Mouse (Mus musculus): ENCODE results near the gene D11Wsu47e.

The D11Wsu47e gene

GRCm38 (mm10) chr11:113666205-113666604, 18.0 kb upstream of the D11Wsu47e start:
- DNase-seq (ENCODE audit: low read depth, low spot score), result no peak

DNA sequence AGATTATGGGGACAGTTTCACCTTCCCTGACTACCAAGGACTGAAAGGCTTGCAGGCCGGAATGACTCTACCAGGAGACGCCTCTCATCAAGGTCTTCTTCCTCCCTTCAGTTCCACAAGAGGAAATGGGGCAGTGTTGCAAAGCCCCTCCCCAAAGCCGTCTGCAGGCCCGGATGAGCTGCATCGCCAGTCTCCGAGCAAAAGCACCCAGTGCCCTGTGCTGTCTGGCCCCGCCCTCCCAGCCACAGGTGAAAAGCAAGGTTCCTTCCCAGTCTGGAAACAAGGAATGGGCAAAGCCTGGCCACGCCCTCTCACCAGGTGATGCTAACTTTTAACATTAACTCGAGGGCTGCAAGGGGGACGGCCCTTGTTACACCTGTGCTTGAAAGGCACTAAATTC, 17.6 kb upstream of the D11Wsu47e start:
- DNase-seq (ENCODE audit: low read depth, low spot score), result no peak

GRCm38 (mm10) chr11:113667122-113667521, 17.1 kb upstream of the D11Wsu47e start:
- DNase-seq (ENCODE audit: low read depth, low spot score), result peak; percentile 49

- DNase-seq (ENCODE audit: low read depth, low spot score), result no peak
Measured at GRCm38 (mm10) chr11:113667704-113668103, 16.5 kb upstream of the D11Wsu47e start.

GRCm38 (mm10) chr11:113668857-113669256, 15.4 kb upstream of the D11Wsu47e start:
- DNase-seq (ENCODE audit: low read depth, low spot score), result peak; percentile 56

DNA sequence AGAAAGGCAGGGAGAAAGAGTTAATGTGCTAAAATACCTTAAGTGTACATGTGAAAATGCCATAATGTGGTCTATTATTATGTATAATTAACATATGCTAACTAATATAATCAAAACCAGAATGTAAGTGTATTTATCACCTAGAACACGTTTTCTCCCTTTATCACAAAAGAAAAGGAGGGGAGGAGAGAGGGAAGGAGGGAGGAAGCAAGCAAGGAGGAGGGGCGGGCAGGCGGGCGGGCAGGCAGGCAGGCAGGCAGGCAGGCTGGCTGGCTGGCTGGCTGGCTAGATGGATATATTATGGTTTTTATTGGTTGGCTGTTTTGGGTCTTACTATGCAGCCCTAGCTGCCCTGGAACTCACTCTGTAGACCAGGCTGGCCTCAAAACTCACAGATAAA, 14.5 kb upstream of the D11Wsu47e start:
- DNase-seq (ENCODE audit: low read depth, low spot score), result no peak

GRCm38 (mm10) chr11:113673614-113674013, 10.6 kb upstream of the D11Wsu47e start:
- DNase-seq (ENCODE audit: low read depth, low spot score), result peak; percentile 80

GRCm38 (mm10) chr11:113674595-113674994, 9.6 kb upstream of the D11Wsu47e start:
- DNase-seq (ENCODE audit: low read depth, low spot score), result no peak

DNA sequence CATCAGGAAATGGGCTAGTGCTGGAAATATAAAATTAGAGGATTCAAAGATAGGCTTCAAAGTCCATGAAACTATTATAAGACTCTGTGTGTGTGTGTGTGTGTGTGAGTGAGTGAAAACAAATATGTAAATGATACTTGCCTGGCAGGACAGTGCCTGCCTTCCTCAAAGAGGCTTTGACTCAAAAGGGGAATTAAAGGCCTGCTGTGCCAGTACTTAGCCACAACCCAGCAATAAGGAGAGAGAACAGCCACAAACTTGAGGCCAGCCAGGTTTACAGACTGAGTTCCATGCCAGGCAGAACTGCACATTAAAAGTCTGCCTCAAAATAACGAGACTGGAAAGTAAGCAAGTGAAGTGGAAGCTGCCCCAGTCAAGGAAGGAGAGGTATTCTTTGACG, 7.4 kb upstream of the D11Wsu47e start:
- no peak for DNase-seq (ENCODE audit: low read depth, low spot score)

GRCm38 (mm10) chr11:113677378-113677777, 6.8 kb upstream of the D11Wsu47e start:
- DNase-seq (ENCODE audit: low read depth, low spot score), result no peak

GRCm38 (mm10) chr11:113678373-113678772, 5.8 kb upstream of the D11Wsu47e start:
- peak; percentile 47 for DNase-seq (ENCODE audit: low read depth, low spot score)

DNA sequence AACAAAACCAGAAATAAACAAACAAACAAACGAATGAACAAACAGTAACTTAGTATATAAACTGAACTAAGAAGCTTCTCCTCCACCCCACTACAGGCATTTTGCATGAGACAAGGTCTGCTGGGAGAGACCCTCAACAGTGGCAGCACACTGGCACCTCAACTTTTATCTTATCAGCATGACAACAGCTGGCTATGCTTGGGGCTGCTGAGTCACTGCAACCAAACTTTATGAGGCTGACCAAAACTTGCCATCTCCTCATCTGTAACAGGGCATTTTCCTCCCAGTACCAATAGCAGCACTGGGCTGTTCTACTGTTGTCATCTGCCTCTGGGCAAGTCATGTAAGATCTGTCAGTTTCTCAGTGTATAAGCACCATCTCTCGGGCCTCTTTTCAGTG, 3.3 kb upstream of the D11Wsu47e start:
- no peak for DNase-seq (ENCODE audit: low read depth, low spot score)

- DNase-seq (ENCODE audit: low read depth, low spot score), result no peak
Measured at GRCm38 (mm10) chr11:113681979-113682378, 2.2 kb upstream of the D11Wsu47e start.

DNA sequence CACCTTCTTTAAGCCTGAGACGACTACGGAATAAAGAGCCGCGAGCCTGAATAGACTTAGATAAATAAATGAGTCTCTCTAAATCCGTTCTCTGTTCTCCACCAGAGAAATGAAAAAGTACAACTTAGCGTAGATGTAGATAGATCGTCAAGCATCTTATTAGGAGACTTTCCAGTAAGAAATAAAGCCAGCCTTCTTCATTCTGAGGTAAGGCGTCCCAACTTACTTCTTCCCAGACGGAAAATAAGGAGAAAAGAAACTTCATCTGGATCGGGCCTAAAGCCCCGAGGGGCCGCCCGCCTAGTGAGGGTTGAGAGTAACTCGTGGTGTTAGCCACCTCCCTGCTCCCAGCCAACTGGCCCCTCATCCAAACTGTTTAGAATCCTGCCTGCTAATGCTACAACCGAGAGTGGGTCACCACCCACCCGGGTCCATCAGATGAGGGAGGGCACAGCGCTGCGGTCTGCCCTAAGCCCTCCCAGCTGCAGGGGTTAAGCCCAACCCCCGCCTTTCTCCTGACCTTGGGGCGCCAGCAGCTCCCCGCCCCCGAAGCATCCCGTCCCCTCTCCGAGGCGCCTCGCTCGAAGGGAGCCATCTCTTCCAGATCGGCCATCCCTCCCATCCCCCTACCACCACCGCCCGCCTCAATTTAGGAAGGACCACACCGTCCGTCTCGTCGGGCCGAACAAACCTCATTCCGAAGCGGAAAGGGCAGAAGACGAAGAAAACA, 1.1 kb upstream of the D11Wsu47e start:
- DNase-seq (ENCODE audit: low read depth, low spot score), result no peak

- no peak for DNase-seq (ENCODE audit: low read depth, low spot score)
Measured at GRCm38 (mm10) chr11:113683627-113683956, 620 bp upstream of the D11Wsu47e start.

- DNase-seq (ENCODE audit: low read depth, low spot score), result no peak
Measured at GRCm38 (mm10) chr11:113684707-113685426, 655 bp downstream of the D11Wsu47e start.

DNA sequence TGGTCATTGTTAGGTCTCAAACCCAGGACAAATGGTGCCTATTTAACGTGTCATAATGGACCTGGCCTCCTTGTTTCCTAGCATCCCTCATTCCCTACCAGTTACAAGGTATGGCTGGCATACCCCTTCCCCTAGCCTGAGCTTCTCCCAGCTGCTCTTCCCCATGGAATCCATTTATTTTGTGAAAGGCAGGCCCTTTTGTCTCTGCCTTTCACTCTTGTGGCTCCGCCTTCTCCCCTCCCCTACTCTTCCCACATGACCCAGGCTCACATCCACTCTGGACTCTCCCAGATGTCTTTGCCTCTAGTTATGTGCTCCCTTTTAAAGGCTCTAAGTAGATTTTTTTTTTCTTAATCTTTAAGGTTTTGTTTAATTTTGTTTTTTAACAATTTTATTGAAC, 2.8 kb downstream of the D11Wsu47e start:
- DNase-seq (ENCODE audit: low read depth, low spot score), result no peak

GRCm38 (mm10) chr11:113690506-113690905, 6.3 kb downstream of the D11Wsu47e start:
- peak; percentile 80 for DNase-seq (ENCODE audit: low read depth, low spot score)

DNA sequence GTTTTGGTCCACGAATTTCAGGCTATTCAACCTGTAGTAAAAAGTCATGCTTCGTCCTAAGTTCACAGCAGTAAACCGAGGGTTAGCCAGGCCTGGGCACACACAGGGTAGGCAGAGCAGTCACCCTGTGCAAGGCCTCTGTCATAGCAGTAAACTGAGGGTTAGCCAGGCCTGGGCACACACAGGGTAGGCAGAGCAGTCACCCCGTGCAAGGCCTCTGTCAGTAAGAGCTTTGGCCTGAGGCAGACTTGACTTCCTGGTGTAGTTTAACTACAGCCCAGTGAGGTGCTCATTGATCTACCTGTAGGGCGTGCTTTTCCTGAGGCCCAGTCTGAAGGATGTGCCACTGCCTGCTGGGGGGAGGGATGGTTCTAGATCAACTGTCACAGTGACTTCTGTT, 7.1 kb downstream of the D11Wsu47e start:
- no peak for DNase-seq (ENCODE audit: low read depth, low spot score)

DNA sequence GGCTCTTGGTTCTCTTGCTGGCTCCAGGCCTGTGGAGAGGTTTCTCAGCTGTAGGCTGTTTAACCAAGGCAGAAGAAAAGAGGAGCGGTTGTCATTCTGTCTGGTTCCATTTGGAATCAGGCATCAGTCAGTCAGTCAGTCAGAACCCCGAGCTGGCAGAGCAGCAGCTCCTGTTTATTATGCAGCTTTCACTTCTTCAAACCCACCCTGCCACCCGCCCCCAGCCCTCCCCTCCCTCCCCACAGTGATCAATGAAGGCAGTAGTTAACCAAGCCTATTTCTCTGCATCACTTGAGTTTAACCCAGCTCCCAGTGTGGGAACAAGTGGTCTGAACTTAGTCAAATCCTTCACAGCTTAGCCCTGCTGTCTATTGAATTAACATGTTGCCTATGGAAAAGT, 7.6 kb downstream of the D11Wsu47e start:
- no peak for DNase-seq (ENCODE audit: low read depth, low spot score)

DNA sequence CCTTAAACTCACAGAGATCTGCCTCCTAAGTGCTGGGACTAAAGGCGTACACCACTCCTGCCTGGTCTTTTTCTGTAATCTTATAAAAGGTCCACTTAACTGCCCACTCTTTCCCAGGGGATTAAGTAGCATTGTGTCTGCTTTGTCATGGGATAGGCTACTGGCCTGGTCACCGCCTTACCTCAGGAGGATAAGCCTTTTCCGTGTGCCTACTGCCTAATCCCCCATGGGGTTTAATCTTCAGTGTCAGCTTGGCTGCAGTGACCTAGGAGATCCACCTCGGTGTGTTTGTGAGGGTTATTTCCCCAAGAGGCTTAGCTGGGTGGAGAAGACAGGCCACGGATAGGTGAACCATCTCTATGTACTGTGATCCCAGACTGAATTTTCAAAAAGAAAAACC, 13.4 kb downstream of the D11Wsu47e start:
- no peak for DNase-seq (ENCODE audit: low read depth, low spot score)

DNA sequence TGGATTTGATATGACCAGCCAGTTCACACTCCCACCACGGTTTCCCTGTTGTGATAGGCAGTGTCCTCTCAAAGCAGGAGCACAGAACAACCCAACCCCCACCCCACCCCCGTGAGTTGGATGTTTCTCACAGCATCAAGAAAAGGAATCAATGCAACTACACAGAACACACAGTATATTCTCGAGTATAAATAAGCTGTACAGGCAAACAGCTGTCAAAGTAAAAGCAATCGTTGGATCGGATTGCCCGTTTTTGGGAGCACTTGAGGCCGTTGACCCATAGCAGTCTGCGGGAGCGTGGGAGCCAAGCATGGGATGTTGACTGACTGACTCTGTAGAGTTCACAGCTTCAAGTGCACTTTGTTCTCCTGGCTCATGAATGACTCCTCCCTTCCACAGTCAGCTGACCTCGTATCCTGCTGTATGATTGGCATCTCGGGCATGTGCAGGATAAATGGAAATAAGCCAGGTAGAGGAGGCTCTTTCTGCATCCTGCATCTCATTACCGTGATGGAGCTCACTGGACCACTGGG, 13.9 kb downstream of the D11Wsu47e start:
- peak; percentile 30 for DNase-seq (ENCODE audit: low read depth, low spot score)

DNA sequence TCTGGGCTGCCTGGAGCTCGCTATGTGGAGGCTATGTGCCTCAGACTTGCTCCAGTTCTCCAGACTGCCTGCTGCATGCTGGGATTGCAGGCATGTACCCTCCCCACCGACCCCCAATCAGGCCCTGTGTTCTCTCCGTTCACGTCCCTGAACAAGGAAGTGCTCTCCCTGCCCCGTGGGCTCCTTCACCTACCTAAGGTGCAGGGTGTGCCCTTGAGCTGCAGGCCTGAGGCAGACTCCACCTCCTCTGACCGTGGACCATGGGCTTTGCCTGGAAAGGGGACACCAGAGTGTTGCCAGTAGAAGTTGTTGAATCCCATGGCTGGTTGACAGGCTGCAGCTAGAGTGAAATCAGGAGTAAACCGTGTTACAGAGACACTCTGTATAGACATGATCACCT, 15.4 kb downstream of the D11Wsu47e start:
- DNase-seq (ENCODE audit: low read depth, low spot score), result no peak

Measured in brain, adult 2 months (tissue).